17 mouse cellular contexts compared by ENCODE assay signal in genomic region chr6:51167028-51167427, GRCm38 (mm10).
A peak's percentile ranks its signal among the peaks of the same experiment; 100 is the strongest.
DNase-seq lines count a peak whose midpoint lies in the region; ATAC-seq and TF ChIP-seq lines count a peak whose summit lies in the region.
"Had no signal": no experiment of that assay in that cellular context is flagged by ENCODE, and none has a peak within 500 bp of the region (broad histone marks: within the 10 kb centered on the region; RNA-seq: fewer than 3 reads in every experiment).

No protein-coding gene starts in this region.

- TF ChIP-seq CTCF in intestine, postnatal 0 days (IDR thresholded peaks at IDR 0.05; ENCODE audit: low read depth), result no peak
- no peak for TF ChIP-seq CTCF in embryonic fibroblast, embryonic 13.5 days (IDR thresholded peaks at IDR 0.05; ENCODE audit: borderline replicate concordance, insufficient read depth, low read length)
- no peak for TF ChIP-seq CTCF in small intestine, adult 2 months (IDR thresholded peaks at IDR 0.05; ENCODE audit: extremely low read depth, insufficient read length, insufficient replicate concordance, low read depth, low read length)

- no peak for TF ChIP-seq POLR2A in embryonic fibroblast, embryonic 13.5 days (IDR thresholded peaks at IDR 0.05; ENCODE audit: low read depth, low read length)
- no peak for TF ChIP-seq POLR2A in small intestine, adult 2 months (IDR thresholded peaks at IDR 0.05; ENCODE audit: low read depth, low read length)

- no peak overlapping the region for H3K4me2 ChIP-seq in intestine, embryonic 14.5 days (ENCODE audit: low read length)
- H3K4me2 ChIP-seq in intestine, postnatal 0 days (replicated peaks; ENCODE audit: low read depth), result no peak overlapping the region
- H3K4me2 ChIP-seq: forebrain, embryonic 15.5 days; hindbrain, embryonic 14.5 days; liver, embryonic 12.5 days; neural tube, embryonic 15.5 days had no signal

- H3K4me1 ChIP-seq in intestine, embryonic 14.5 days (replicated peaks; ENCODE audit: control insufficient read depth, insufficient read depth, low read length), result peaks cover 34% of the 10 kb centered on the region
- H3K4me1 ChIP-seq in intestine, postnatal 0 days (replicated peaks; ENCODE audit: control insufficient read depth, insufficient read depth, low read length), result 0 out of 2 replicates have a peak, but pooled peaks cover 4% of the 10 kb centered on the region
- peaks cover 57% of the 10 kb centered on the region for H3K4me1 ChIP-seq in embryonic facial prominence, embryonic 10.5 days
- peaks cover 6% of the 10 kb centered on the region; the same call in 1 of the 2 replicates for H3K4me1 ChIP-seq in embryonic fibroblast, embryonic 13.5 days (ENCODE audit: control insufficient read depth, insufficient read depth, low read length)
- peaks cover 8% of the 10 kb centered on the region; the same call in 1 of the 2 replicates for H3K4me1 ChIP-seq in small intestine, adult 2 months (ENCODE audit: control insufficient read depth, insufficient read depth, insufficient read length, low read length)

- H3K27ac ChIP-seq in intestine, embryonic 14.5 days (ENCODE audit: low read depth), result peak overlapping the region; percentile 97; the same call in 1 of the 2 replicates
- H3K27ac ChIP-seq in intestine, postnatal 0 days (ENCODE audit: low read depth, low read length), result no peak overlapping the region
- peak overlapping the region; percentile 98 for H3K27ac ChIP-seq in embryonic facial prominence, embryonic 10.5 days (replicated peaks)
- H3K27ac ChIP-seq in embryonic fibroblast, embryonic 13.5 days (ENCODE audit: insufficient read depth, low read length), result peak overlapping the region; percentile 77; the same call in 1 of the 2 replicates
- H3K27ac ChIP-seq in small intestine, adult 2 months (ENCODE audit: insufficient read depth, low read depth, low read length), result peak overlapping the region; percentile 33; the same call in 1 of the 2 replicates
- H3K27ac ChIP-seq: forebrain, embryonic 15.5 days; hindbrain, embryonic 14.5 days; liver, embryonic 12.5 days; neural tube, embryonic 15.5 days had no signal

- H3K4me3 ChIP-seq in intestine, embryonic 14.5 days (ENCODE audit: low read depth, low read length), result no peak overlapping the region
- H3K4me3 ChIP-seq in intestine, postnatal 0 days (ENCODE audit: low read depth, low read length), result no peak overlapping the region
- H3K4me3 ChIP-seq in embryonic facial prominence, embryonic 10.5 days, result no peak overlapping the region
- H3K4me3 ChIP-seq in embryonic fibroblast, embryonic 13.5 days (ENCODE audit: insufficient read depth, low read length), result no peak overlapping the region
- no peak overlapping the region for H3K4me3 ChIP-seq in small intestine, adult 2 months (ENCODE audit: low read depth, low read length)
- H3K4me3 ChIP-seq: forebrain, embryonic 15.5 days; liver, embryonic 12.5 days; neural tube, embryonic 15.5 days had no signal

- no peak for ATAC-seq in intestine, embryonic 14.5 days (replicated peaks; ENCODE audit: low FRiP score, low TSS enrichment, low read depth)
- no peak for ATAC-seq in intestine, postnatal 0 days
- no peak for ATAC-seq in inflammation-experienced regulatory T-cells, adult 6 months
- ATAC-seq: forebrain, embryonic 15.5 days; liver, embryonic 12.5 days had no signal

- no peak for DNase-seq in intestine, embryonic 14.5 days (ENCODE audit: low spot score)
- no peak for DNase-seq in embryonic facial prominence, embryonic 10.5 days (ENCODE audit: low spot score)
- DNase-seq in neural tube, embryonic 10.5 days (ENCODE audit: extremely low spot score, low spot score), result no peak
- no peak for DNase-seq in cerebellum, adult 9-11 months
- DNase-seq: adrenal gland, postnatal 14 days; cerebellum, adult 18-20 months; kidney, adult 2 months; kidney, postnatal 36 days; thymus, adult 2 months had no signal

- 31% methylated on average over 5 of the region's 5 CpGs for WGBS in intestine, embryonic 14.5 days
- 34% methylated on average over 5 of the region's 5 CpGs for WGBS in intestine, postnatal 0 days
- WGBS in embryonic facial prominence, embryonic 10.5 days, result 82% methylated on average over 5 of the region's 5 CpGs
- 24% methylated on average over 5 of the region's 5 CpGs for WGBS in small intestine, adult 2 months

- no peaks in the 10 kb centered on the region for H3K36me3 ChIP-seq in intestine, embryonic 14.5 days (ENCODE audit: control insufficient read depth, insufficient read depth, low read length)
- H3K36me3 ChIP-seq in intestine, postnatal 0 days (ENCODE audit: control insufficient read depth, insufficient read depth), result no peaks in the 10 kb centered on the region
- no peaks in the 10 kb centered on the region for H3K36me3 ChIP-seq in embryonic facial prominence, embryonic 10.5 days (replicated peaks)
- H3K36me3 ChIP-seq in small intestine, adult 2 months (ENCODE audit: control insufficient read depth, insufficient read depth, low read length), result no peaks in the 10 kb centered on the region
- H3K36me3 ChIP-seq: forebrain, embryonic 15.5 days; liver, embryonic 12.5 days; neural tube, embryonic 15.5 days had no signal

- H3K27me3 ChIP-seq in intestine, embryonic 14.5 days (replicated peaks; ENCODE audit: control insufficient read depth, insufficient read depth, low read length), result no peaks in the 10 kb centered on the region
- peaks cover 40% of the 10 kb centered on the region for H3K27me3 ChIP-seq in intestine, postnatal 0 days (replicated peaks; ENCODE audit: control insufficient read depth, insufficient read depth, low read length)
- no peaks in the 10 kb centered on the region for H3K27me3 ChIP-seq in embryonic facial prominence, embryonic 10.5 days (replicated peaks; ENCODE audit: low read depth, poor library complexity, severe bottlenecking)
- peaks cover 45% of the 10 kb centered on the region for H3K27me3 ChIP-seq in small intestine, adult 2 months (ENCODE audit: control insufficient read depth, insufficient read depth, low read length)

- no peak overlapping the region for H3K9ac ChIP-seq in intestine, embryonic 14.5 days (ENCODE audit: low read length)
- H3K9ac ChIP-seq in intestine, postnatal 0 days (ENCODE audit: low read depth, low read length), result no peak overlapping the region
- H3K9ac ChIP-seq: forebrain, embryonic 15.5 days; hindbrain, embryonic 14.5 days; liver, embryonic 12.5 days; neural tube, embryonic 15.5 days had no signal

- H3K9me3 ChIP-seq in intestine, embryonic 14.5 days (ENCODE audit: control insufficient read depth, low read length), result no peaks in the 10 kb centered on the region
- H3K9me3 ChIP-seq in intestine, postnatal 0 days (ENCODE audit: control insufficient read depth), result no peaks in the 10 kb centered on the region
- H3K9me3 ChIP-seq in embryonic facial prominence, embryonic 10.5 days, result no peaks in the 10 kb centered on the region
- H3K9me3 ChIP-seq: forebrain, embryonic 15.5 days; liver, embryonic 12.5 days; neural tube, embryonic 15.5 days had no signal
